Mouse (Mus musculus): ENCODE data around the gene Crispld2. TPM values are rescaled to one million over a fixed set of nuclear protein-coding genes. Genes with fewer than 3 reads are reported as not detected.
A peak's percentile ranks its signal among the peaks of the same experiment; 100 is the strongest.

Crispld2 gene
- polyA plus RNA-seq, 1 experiment = 2.2 TPM

GRCm38 (mm10) chr8:119967435-119967834 lies 24.8 kb upstream of the Crispld2 start:
- no peak for TF ChIP-seq POLR2A (IDR thresholded peaks at IDR 0.05; ENCODE audit: borderline replicate concordance, extremely low read depth, insufficient read depth, insufficient read length, poor library complexity, severe bottlenecking)

GRCm38 (mm10) chr8:119970169-119970568 lies 22.1 kb upstream of the Crispld2 start:
- TF ChIP-seq POLR2A (IDR thresholded peaks at IDR 0.05; ENCODE audit: borderline replicate concordance, extremely low read depth, insufficient read depth, insufficient read length, poor library complexity, severe bottlenecking) (no peak), CTCF (IDR thresholded peaks at IDR 0.05; ENCODE audit: borderline replicate concordance, extremely low read depth, insufficient read depth, insufficient read length) (no peak)
- DNase-seq (ENCODE audit: low read depth) = no peak

More at GRCm38 (mm10) chr8:119967435-119967834, 24.8 kb upstream of the Crispld2 start:
- no peak for DNase-seq (ENCODE audit: low read depth)

- TF ChIP-seq POLR2A (IDR thresholded peaks at IDR 0.05; ENCODE audit: borderline replicate concordance, extremely low read depth, insufficient read depth, insufficient read length, poor library complexity, severe bottlenecking) = no peak
- TF ChIP-seq CTCF (IDR thresholded peaks at IDR 0.05; ENCODE audit: borderline replicate concordance, extremely low read depth, insufficient read depth, insufficient read length) = no peak
- DNase-seq (ENCODE audit: low read depth) = no peak
Observed at GRCm38 (mm10) chr8:119972558-119972957, 19.7 kb upstream of the Crispld2 start.

- DNase-seq (ENCODE audit: low read depth) = no peak
- TF ChIP-seq CTCF (IDR thresholded peaks at IDR 0.05; ENCODE audit: borderline replicate concordance, extremely low read depth, insufficient read depth, insufficient read length) (no peak), POLR2A (IDR thresholded peaks at IDR 0.05; ENCODE audit: borderline replicate concordance, extremely low read depth, insufficient read depth, insufficient read length, poor library complexity, severe bottlenecking) (no peak)
Observed at GRCm38 (mm10) chr8:119978770-119979381, 13.4 kb upstream of the Crispld2 start.

- TF ChIP-seq CTCF (IDR thresholded peaks at IDR 0.05; ENCODE audit: borderline replicate concordance, extremely low read depth, insufficient read depth, insufficient read length) (peak; percentile 10; the same call in 1 of the 2 replicates), POLR2A (IDR thresholded peaks at IDR 0.05; ENCODE audit: borderline replicate concordance, extremely low read depth, insufficient read depth, insufficient read length, poor library complexity, severe bottlenecking) (no peak)
- DNase-seq (ENCODE audit: low read depth) = no peak
Observed at GRCm38 (mm10) chr8:119981253-119981652, 11.0 kb upstream of the Crispld2 start.

GRCm38 (mm10) chr8:119984085-119984484 lies 8.2 kb upstream of the Crispld2 start:
- TF ChIP-seq POLR2A (IDR thresholded peaks at IDR 0.05; ENCODE audit: borderline replicate concordance, extremely low read depth, insufficient read depth, insufficient read length, poor library complexity, severe bottlenecking) (no peak), CTCF (IDR thresholded peaks at IDR 0.05; ENCODE audit: borderline replicate concordance, extremely low read depth, insufficient read depth, insufficient read length) (peak; percentile 28; the same call in 1 of the 2 replicates)
- no peak for DNase-seq (ENCODE audit: low read depth)

- TF ChIP-seq POLR2A (IDR thresholded peaks at IDR 0.05; ENCODE audit: borderline replicate concordance, extremely low read depth, insufficient read depth, insufficient read length, poor library complexity, severe bottlenecking) (no peak), CTCF (IDR thresholded peaks at IDR 0.05; ENCODE audit: borderline replicate concordance, extremely low read depth, insufficient read depth, insufficient read length) (no peak)
Observed at GRCm38 (mm10) chr8:119986174-119986573, 6.1 kb upstream of the Crispld2 start.

GRCm38 (mm10) chr8:119988087-119988486 lies 4.2 kb upstream of the Crispld2 start:
- no peak for DNase-seq (ENCODE audit: low read depth)
- TF ChIP-seq POLR2A (IDR thresholded peaks at IDR 0.05; ENCODE audit: borderline replicate concordance, extremely low read depth, insufficient read depth, insufficient read length, poor library complexity, severe bottlenecking) = no peak
- no peak for TF ChIP-seq CTCF (IDR thresholded peaks at IDR 0.05; ENCODE audit: borderline replicate concordance, extremely low read depth, insufficient read depth, insufficient read length)

More at GRCm38 (mm10) chr8:119986174-119986573, 6.1 kb upstream of the Crispld2 start:
- no peak for DNase-seq (ENCODE audit: low read depth)

GRCm38 (mm10) chr8:119994114-119994513 lies 1.9 kb downstream of the Crispld2 start:
- no peak for TF ChIP-seq POLR2A (IDR thresholded peaks at IDR 0.05; ENCODE audit: borderline replicate concordance, extremely low read depth, insufficient read depth, insufficient read length, poor library complexity, severe bottlenecking)
- TF ChIP-seq CTCF (IDR thresholded peaks at IDR 0.05; ENCODE audit: borderline replicate concordance, extremely low read depth, insufficient read depth, insufficient read length) = no peak

GRCm38 (mm10) chr8:119994556-119994955 lies 2.3 kb downstream of the Crispld2 start:
- DNase-seq (ENCODE audit: low read depth) = no peak
- no peak for TF ChIP-seq POLR2A (IDR thresholded peaks at IDR 0.05; ENCODE audit: borderline replicate concordance, extremely low read depth, insufficient read depth, insufficient read length, poor library complexity, severe bottlenecking)

More at GRCm38 (mm10) chr8:119994114-119994513, 1.9 kb downstream of the Crispld2 start:
- no peak for DNase-seq (ENCODE audit: low read depth)

- TF ChIP-seq POLR2A (IDR thresholded peaks at IDR 0.05; ENCODE audit: borderline replicate concordance, extremely low read depth, insufficient read depth, insufficient read length, poor library complexity, severe bottlenecking) (no peak), CTCF (IDR thresholded peaks at IDR 0.05; ENCODE audit: borderline replicate concordance, extremely low read depth, insufficient read depth, insufficient read length) (no peak)
- DNase-seq (ENCODE audit: low read depth) = no peak
Observed at GRCm38 (mm10) chr8:119997266-119997665, 5.0 kb downstream of the Crispld2 start.

- no peak for DNase-seq (ENCODE audit: low read depth)
- TF ChIP-seq CTCF (IDR thresholded peaks at IDR 0.05; ENCODE audit: borderline replicate concordance, extremely low read depth, insufficient read depth, insufficient read length) = no peak
- no peak for TF ChIP-seq POLR2A (IDR thresholded peaks at IDR 0.05; ENCODE audit: borderline replicate concordance, extremely low read depth, insufficient read depth, insufficient read length, poor library complexity, severe bottlenecking)
Observed at GRCm38 (mm10) chr8:120000461-120000860, 8.2 kb downstream of the Crispld2 start.
